Mouse (Mus musculus): ENCODE measurements around the gene Abhd17c.

GRCm38 (mm10) chr7:84120142-84120760 lies 31.4 kb downstream of the Abhd17c start:
- no peak for TF ChIP-seq POLR2A (IDR thresholded peaks at IDR 0.05; ENCODE audit: low read depth, low read length)
- no peak for TF ChIP-seq CTCF (IDR thresholded peaks at IDR 0.05; ENCODE audit: extremely low read depth, insufficient read length, insufficient replicate concordance, low read depth, low read length)

All from small intestine, adult 2 months (tissue).